Mouse (Mus musculus): ENCODE data around the gene Nlgn2. TPM values are rescaled to one million over a fixed set of nuclear protein-coding genes. Genes with fewer than 3 reads are reported as not detected.
"Not testable (repeated sequence)": the region's sequence is repeated elsewhere in the genome, so short reads cannot be mapped to it uniquely, and the experiment has no call there.

The Nlgn2 gene
- polyA plus RNA-seq, 1 experiment from 2014 or later = 13.1 TPM

GRCm38 (mm10) chr11:69878399-69878798 is 40.8 kb upstream of the Nlgn2 start:
- 86% methylated on average over 3 of the region's 3 CpGs for WGBS
- no peaks in the 10 kb centered on the region for H3K9me3 ChIP-seq
- no peak overlapping the region for H3K9ac ChIP-seq

GRCm38 (mm10) chr11:69877878-69878277 is 40.3 kb upstream of the Nlgn2 start, which contains the start of gene Tmem95:
Gene Tmem95 (minus strand): TSS chr11:69878018.
- WGBS = 89% methylated on average over 11 of the region's 11 CpGs
- Histone ChIP-seq H3K9ac (no peak within 1 kb of the TSS), H3K27ac (peak within 1 kb of the TSS; percentile 70)

More at GRCm38 (mm10) chr11:69878399-69878798, 40.8 kb upstream of the Nlgn2 start:
- peaks cover 34% of the 10 kb centered on the region for H3K4me1 ChIP-seq
- H3K27me3 ChIP-seq = no peaks in the 10 kb centered on the region
- H3K27ac ChIP-seq = no peak overlapping the region
- no peak overlapping the region for H3K4me2 ChIP-seq (replicated peaks)
- H3K36me3 ChIP-seq = no peaks in the 10 kb centered on the region
- ATAC-seq (ENCODE audit: insufficient number of reproducible peaks, insufficient read depth, low FRiP score, low TSS enrichment) = no peak
- no peak overlapping the region for H3K4me3 ChIP-seq

GRCm38 (mm10) chr11:69876867-69877266 is 39.3 kb upstream of the Nlgn2 start:
- no peaks in the 10 kb centered on the region for H3K27me3 ChIP-seq
- ATAC-seq (ENCODE audit: insufficient number of reproducible peaks, insufficient read depth, low FRiP score, low TSS enrichment) = no peak
- peaks cover 34% of the 10 kb centered on the region for H3K4me1 ChIP-seq
- no peaks in the 10 kb centered on the region for H3K9me3 ChIP-seq
- H3K4me3 ChIP-seq = 0 out of 2 replicates have a peak overlapping the region, but pooled peaks have one; percentile 10
- H3K4me2 ChIP-seq (replicated peaks) = peak overlapping the region; percentile 35
- no peaks in the 10 kb centered on the region for H3K36me3 ChIP-seq
- WGBS = 3% methylated on average over 12 of the region's 12 CpGs
- H3K27ac ChIP-seq = peak overlapping the region; percentile 70
- no peak overlapping the region for H3K9ac ChIP-seq

More at GRCm38 (mm10) chr11:69877878-69878277, 40.3 kb upstream of the Nlgn2 start, which contains the start of gene Tmem95:
- no peaks in the 10 kb centered on the region for H3K27me3 ChIP-seq
- H3K36me3 ChIP-seq = no peaks in the 10 kb centered on the region
- H3K4me1 ChIP-seq = peaks cover 34% of the 10 kb centered on the region
- peak within 1 kb of the TSS; percentile 35 for H3K4me2 ChIP-seq (replicated peaks)
- H3K4me3 ChIP-seq = 0 out of 2 replicates have a peak within 1 kb of the TSS, but pooled peaks have one; percentile 10
- no peaks in the 10 kb centered on the region for H3K9me3 ChIP-seq
- ATAC-seq (ENCODE audit: insufficient number of reproducible peaks, insufficient read depth, low FRiP score, low TSS enrichment) = no peak

- no peaks in the 10 kb centered on the region for H3K27me3 ChIP-seq
- no peak overlapping the region for H3K9ac ChIP-seq
- peak overlapping the region; percentile 70 for H3K27ac ChIP-seq
- H3K36me3 ChIP-seq = no peaks in the 10 kb centered on the region
- no peak overlapping the region; the same call in 1 of the 2 replicates for H3K4me2 ChIP-seq (replicated peaks)
- no peak overlapping the region for H3K4me3 ChIP-seq
- WGBS = 44% methylated on average over 7 of the region's 7 CpGs
- ATAC-seq (ENCODE audit: insufficient number of reproducible peaks, insufficient read depth, low FRiP score, low TSS enrichment) = no peak
- H3K4me1 ChIP-seq = peaks cover 34% of the 10 kb centered on the region
- no peaks in the 10 kb centered on the region for H3K9me3 ChIP-seq
Measured at GRCm38 (mm10) chr11:69876186-69876585, 38.6 kb upstream of the Nlgn2 start.

- H3K9ac ChIP-seq = no peak overlapping the region
- no peaks in the 10 kb centered on the region for H3K9me3 ChIP-seq
- no peak for ATAC-seq (ENCODE audit: insufficient number of reproducible peaks, insufficient read depth, low FRiP score, low TSS enrichment)
- H3K27me3 ChIP-seq = no peaks in the 10 kb centered on the region
- no peaks in the 10 kb centered on the region for H3K36me3 ChIP-seq
- no peak overlapping the region for H3K4me3 ChIP-seq
- WGBS = 89% methylated on average over 4 of the region's 4 CpGs
- no peak overlapping the region for H3K27ac ChIP-seq
- H3K4me1 ChIP-seq = peaks cover 20% of the 10 kb centered on the region
- no peak overlapping the region for H3K4me2 ChIP-seq (replicated peaks)
Measured at GRCm38 (mm10) chr11:69872451-69872850, 34.9 kb upstream of the Nlgn2 start.

- no peaks in the 10 kb centered on the region for H3K36me3 ChIP-seq
- H3K27ac ChIP-seq = no peak overlapping the region
- H3K9me3 ChIP-seq = no peaks in the 10 kb centered on the region
- no peak overlapping the region for H3K4me3 ChIP-seq
- no peak for ATAC-seq (ENCODE audit: insufficient number of reproducible peaks, insufficient read depth, low FRiP score, low TSS enrichment)
- no peaks in the 10 kb centered on the region for H3K27me3 ChIP-seq
- 86% methylated on average over 7 of the region's 7 CpGs for WGBS
- H3K9ac ChIP-seq = no peak overlapping the region
- H3K4me1 ChIP-seq = peaks cover 13% of the 10 kb centered on the region
- no peak overlapping the region for H3K4me2 ChIP-seq (replicated peaks)
Measured at GRCm38 (mm10) chr11:69871822-69872221, 34.2 kb upstream of the Nlgn2 start.

- no peak for ATAC-seq (ENCODE audit: insufficient number of reproducible peaks, insufficient read depth, low FRiP score, low TSS enrichment)
- H3K9me3 ChIP-seq = no peaks in the 10 kb centered on the region
- H3K27me3 ChIP-seq = no peaks in the 10 kb centered on the region
- no peak overlapping the region for H3K4me2 ChIP-seq (replicated peaks)
- H3K4me3 ChIP-seq = no peak overlapping the region
- no peak overlapping the region for H3K9ac ChIP-seq
- H3K4me1 ChIP-seq = no peaks in the 10 kb centered on the region; the same call in 1 of the 2 replicates
- WGBS = 90% methylated on average over 2 of the region's 2 CpGs
- no peaks in the 10 kb centered on the region for H3K36me3 ChIP-seq
- no peak overlapping the region for H3K27ac ChIP-seq
Measured at GRCm38 (mm10) chr11:69870289-69871069, 32.9 kb upstream of the Nlgn2 start.

- H3K36me3 ChIP-seq = no peaks in the 10 kb centered on the region
- no peak overlapping the region for H3K4me3 ChIP-seq
- H3K27ac ChIP-seq = no peak overlapping the region
- H3K4me1 ChIP-seq = no peaks in the 10 kb centered on the region
- no peaks in the 10 kb centered on the region for H3K9me3 ChIP-seq
- no peaks in the 10 kb centered on the region for H3K27me3 ChIP-seq
- no peak for ATAC-seq (ENCODE audit: insufficient number of reproducible peaks, insufficient read depth, low FRiP score, low TSS enrichment)
- 76% methylated on average over 9 of the region's 9 CpGs for WGBS
- H3K4me2 ChIP-seq (replicated peaks) = no peak overlapping the region
- H3K9ac ChIP-seq = no peak overlapping the region
Measured at GRCm38 (mm10) chr11:69867335-69867734, 29.8 kb upstream of the Nlgn2 start.

- H3K9me3 ChIP-seq = no peaks in the 10 kb centered on the region
- WGBS = 84% methylated on average over 9 of the region's 9 CpGs
- no peak for ATAC-seq (ENCODE audit: insufficient number of reproducible peaks, insufficient read depth, low FRiP score, low TSS enrichment)
Measured at GRCm38 (mm10) chr11:69865561-69865960, 28.0 kb upstream of the Nlgn2 start.

GRCm38 (mm10) chr11:69864138-69864860 is 26.7 kb upstream of the Nlgn2 start:
- H3K36me3 ChIP-seq = no peaks in the 10 kb centered on the region
- no peak overlapping the region for H3K4me3 ChIP-seq
- H3K27me3 ChIP-seq = peaks cover under 1% of the 10 kb centered on the region
- 58% methylated on average over 8 of the region's 8 CpGs for WGBS
- no peaks in the 10 kb centered on the region for H3K4me1 ChIP-seq
- H3K4me2 ChIP-seq (replicated peaks) = no peak overlapping the region
- H3K27ac ChIP-seq = no peak overlapping the region
- H3K9me3 ChIP-seq = no peaks in the 10 kb centered on the region
- no peak for ATAC-seq (ENCODE audit: insufficient number of reproducible peaks, insufficient read depth, low FRiP score, low TSS enrichment)
- no peak overlapping the region for H3K9ac ChIP-seq

More at GRCm38 (mm10) chr11:69865561-69865960, 28.0 kb upstream of the Nlgn2 start:
- H3K4me2 ChIP-seq (replicated peaks) = no peak overlapping the region
- no peak overlapping the region for H3K4me3 ChIP-seq
- no peaks in the 10 kb centered on the region for H3K36me3 ChIP-seq
- no peaks in the 10 kb centered on the region for H3K4me1 ChIP-seq
- H3K27me3 ChIP-seq = no peaks in the 10 kb centered on the region
- H3K9ac ChIP-seq = no peak overlapping the region
- no peak overlapping the region for H3K27ac ChIP-seq

GRCm38 (mm10) chr11:69863729-69864128 is 26.1 kb upstream of the Nlgn2 start:
- not testable (repeated sequence) for ATAC-seq (ENCODE audit: insufficient number of reproducible peaks, insufficient read depth, low FRiP score, low TSS enrichment); H3K27me3 ChIP-seq; H3K4me1 ChIP-seq; H3K9me3 ChIP-seq; H3K9ac ChIP-seq; H3K36me3 ChIP-seq; H3K27ac ChIP-seq; H3K4me2 ChIP-seq (replicated peaks); H3K4me3 ChIP-seq
- WGBS = 82% methylated on average over 3 of the region's 3 CpGs
